Mouse (Mus musculus) heart, adult 2 months (tissue): Measurements from ENCODE around the gene Gigyf1. TPM values are rescaled to one million over a fixed set of nuclear protein-coding genes. Genes with fewer than 3 reads are reported as not detected.

ENCODE experiments used
- DNase-seq, 2 experiments: peaks; one replicate each; pipeline ENCODE4 v3.0.0; 2021
- H3K27ac ChIP-seq: fragments of 200-600 bp; 2 replicates; pipeline ENCODE4 v1.8.1; 2022
- H3K27me3 ChIP-seq: fragments of 200-500 bp; 2 replicates; pipeline ENCODE4 v1.6.1; 2012; ENCODE audit warnings: mild to moderate bottlenecking, low read length, inconsistent platforms, mixed read lengths; ENCODE audit not compliant: control insufficient read depth, insufficient read depth
- H3K36me3 ChIP-seq: fragments of 200-500 bp; 2 replicates; pipeline ENCODE4 v1.6.1; 2012; ENCODE audit warnings: low read length, inconsistent platforms; ENCODE audit not compliant: control insufficient read depth, insufficient read depth
- H3K4me1 ChIP-seq: fragments of 200-500 bp; 2 replicates; pipeline ENCODE4 v1.6.1; 2011; ENCODE audit warnings: low read length; ENCODE audit not compliant: control insufficient read depth, insufficient read depth
- H3K4me3 ChIP-seq: fragments of 200-600 bp; 2 replicates; pipeline ENCODE4 v1.8.1; 2022
- H3K79me2 ChIP-seq: fragments of 200-500 bp; replicated peaks from 2 replicates; pipeline ENCODE4 v1.6.1; 2012; ENCODE audit warnings: mild to moderate bottlenecking, inconsistent platforms, low read length, moderate library complexity, mixed read lengths; ENCODE audit not compliant: control insufficient read depth, insufficient read depth
- H3K9ac ChIP-seq: fragments of 200-500 bp; 2 replicates; pipeline ENCODE4 v1.6.1; 2012; ENCODE audit warnings: low read depth, mild to moderate bottlenecking, control low read depth, inconsistent platforms, low read length, mixed read lengths
- CTCF ChIP-seq: fragments of 200-600 bp; IDR thresholded peaks from 2 replicates; pipeline ENCODE4 v1.8.1; 2022; ENCODE audit warnings: antibody characterized with exemption, mild to moderate bottlenecking, moderate library complexity
- EP300 ChIP-seq: fragments of 200-500 bp; IDR thresholded peaks from 2 replicates; pipeline ENCODE4 v1.6.1; 2011; ENCODE audit warnings: low read depth, low read length, control low read depth; ENCODE audit not compliant: insufficient read depth
- POLR2A ChIP-seq: fragments of 200-500 bp; IDR thresholded peaks from 2 replicates; pipeline ENCODE4 v1.6.1; 2011; ENCODE audit warnings: mild to moderate bottlenecking, low read depth, low read length, control low read depth; ENCODE audit not compliant: insufficient read depth
- WGBS: fragments of 180-500 bp; shearing (Covaris S2); methylation state at CpG from one replicate; pipeline ENCODE4 v1.1.7; 2018; 5-methylcytosine and 5-hydroxymethylcytosine counted together
- intact Hi-C: fragments of 180-260 bp; cut with DNase I; formaldehyde crosslinking; loops from one replicate; pipeline ENCODE4 v1.15.1; 2025
- polyA plus RNA-seq: library from polyadenylated mRNA; depleted of rRNA; stranded (reverse); fragments of >200 nt; gene quantifications from 2 replicates; pipeline ENCODE4 v1.2.3, GENCODE M21; 2012
- total RNA-seq, 2 experiments: library from RNA; stranded (reverse); gene quantifications; 2 replicates each; pipeline ENCODE4 v1.2.3; 2021

Gigyf1 gene
- total and polyA plus RNA-seq, 3 experiments, result 21.0 to 29.1 (median 24.4) TPM

- 51% methylated on average over 3 of the region's 3 CpGs for WGBS
- H3K4me3 ChIP-seq, result no peak overlapping the region
- TF ChIP-seq CTCF, result no peak
- no peak for TF ChIP-seq EP300
- no peak for TF ChIP-seq POLR2A
- intact Hi-C loops, result loop anchor here (5.0 kb wide), 2 partner anchors 141 to 236 kb away; partner anchors contain the start of gene Tsc22d4
- peaks cover 18% of the 10 kb centered on the region for H3K4me1 ChIP-seq
- H3K27me3 ChIP-seq, result no peaks in the 10 kb centered on the region
- peaks cover 13% of the 10 kb centered on the region for H3K79me2 ChIP-seq
- no peak overlapping the region for H3K27ac ChIP-seq
- no peaks in the 10 kb centered on the region for H3K36me3 ChIP-seq
- no peak overlapping the region; the same call in 1 of the 2 replicates for H3K9ac ChIP-seq
- DNase-seq, result no peak
Observed at GRCm38 (mm10) chr5:137511706-137512105, 6.6 kb upstream of the Gigyf1 start.

DNA sequence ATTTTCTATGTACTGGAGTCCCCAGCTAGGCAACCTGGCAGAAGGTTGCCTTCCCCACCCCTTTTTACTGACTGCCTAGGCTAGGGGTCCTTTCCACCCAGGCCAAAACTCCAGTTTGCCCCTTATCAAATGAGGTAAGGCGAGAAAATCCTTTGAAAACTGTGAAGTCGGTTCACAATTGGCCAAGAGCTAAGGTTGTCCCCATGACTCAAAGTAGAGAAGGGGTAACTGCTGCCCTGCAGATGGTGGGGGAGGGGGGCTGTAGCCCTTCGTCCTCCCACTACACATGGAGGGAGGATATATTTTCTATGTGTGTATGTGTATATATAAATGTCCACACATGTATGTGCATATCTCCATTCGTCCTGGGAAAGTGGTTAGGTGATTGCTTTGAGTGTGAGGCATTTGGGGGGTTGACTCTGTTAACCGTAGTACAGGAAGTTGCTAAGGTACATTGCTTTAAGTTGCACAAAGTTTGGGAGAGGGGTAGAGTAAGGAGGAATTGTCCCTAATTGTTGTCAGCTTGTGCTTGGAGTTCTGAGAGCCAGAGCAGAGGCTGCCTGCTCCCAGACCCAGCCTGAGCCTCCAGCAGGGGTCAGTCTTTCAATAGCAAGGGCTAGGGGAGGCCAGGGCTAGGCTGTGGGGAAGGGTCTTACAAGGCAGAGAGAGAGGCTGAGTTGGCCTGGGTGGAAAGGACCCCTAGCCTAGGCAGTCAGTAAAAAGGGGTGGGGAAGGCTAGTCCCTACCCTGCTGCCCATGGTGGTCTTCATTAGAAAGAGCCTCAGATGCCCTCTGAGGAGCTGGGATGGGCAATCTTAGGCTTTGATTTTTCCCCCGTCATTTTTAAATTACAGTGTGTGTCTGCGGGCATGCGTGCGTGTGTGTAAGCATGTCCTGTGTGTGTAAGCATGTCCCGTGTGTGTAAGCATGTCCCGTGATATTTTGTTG is 5.2 kb upstream of the Gigyf1 start:
- whole genome bisulfite sequencing, result 65% methylated on average over 11 of the region's 11 CpGs
- intact Hi-C loops, result loop anchor here (5.0 kb wide), 2 partner anchors 139 to 234 kb away; partner anchors contain the start of gene Tsc22d4
- Histone ChIP-seq H3K4me3 (no peak overlapping the region), H3K27me3 (no peaks in the 10 kb centered on the region), H3K36me3 (no peaks in the 10 kb centered on the region), H3K9ac (peak overlapping the region; percentile 21; the same call in 1 of the 2 replicates), H3K4me1 (peaks cover 18% of the 10 kb centered on the region), H3K79me2 (peaks cover 13% of the 10 kb centered on the region), H3K27ac (no peak overlapping the region)
- peak in 1 of 2 experiments; percentile 49 for DNase-seq
- TF ChIP-seq CTCF, result peak; percentile 73
- TF ChIP-seq POLR2A, result no peak

DNA sequence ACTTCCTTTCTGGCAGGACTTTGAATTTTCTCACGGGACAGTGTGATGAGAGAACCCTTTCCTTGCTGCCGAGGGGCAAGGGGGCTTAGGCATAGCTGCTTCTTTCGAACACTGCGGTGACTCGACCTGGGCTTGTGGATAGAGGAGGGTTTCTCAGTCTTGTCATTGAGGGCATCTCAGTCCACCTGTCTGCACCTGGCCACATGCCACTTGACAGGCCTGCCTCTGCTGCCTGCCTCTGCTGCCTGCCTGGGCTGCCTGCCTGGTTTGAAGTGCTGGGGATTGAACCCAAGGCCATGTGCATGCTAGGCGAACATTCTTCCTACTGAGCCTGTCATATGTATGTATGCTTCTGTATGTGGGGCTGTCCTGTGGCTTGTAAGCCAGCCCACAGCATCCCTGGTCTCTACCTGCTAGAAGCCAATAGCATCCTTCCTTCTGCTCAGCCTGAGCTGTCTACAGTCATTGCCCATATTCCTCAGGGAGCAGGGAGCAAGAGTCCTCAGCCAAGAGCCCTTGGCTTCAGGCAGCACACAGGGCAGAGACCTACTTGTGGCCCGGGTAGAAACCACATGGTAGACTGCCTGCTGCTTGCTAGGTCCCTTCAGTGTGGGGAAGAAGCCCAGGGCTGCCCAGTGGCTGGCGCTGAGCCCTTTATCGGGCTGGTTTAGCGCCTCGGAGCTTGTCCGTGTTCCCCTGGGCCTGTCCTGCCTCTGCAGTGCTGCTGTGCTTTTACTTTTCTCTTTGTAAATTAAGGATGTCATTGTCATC is 4.2 kb upstream of the Gigyf1 start:
- intact Hi-C loops, result loop anchor here (5.0 kb wide), 2 partner anchors 138 to 233 kb away; partner anchors contain the start of gene Tsc22d4
- H3K36me3 ChIP-seq, result no peaks in the 10 kb centered on the region
- TF ChIP-seq EP300 (no peak), POLR2A (no peak), CTCF (no peak)
- H3K27ac ChIP-seq, result no peak overlapping the region
- 49% methylated on average over 12 of the region's 12 CpGs for WGBS
- H3K4me1 ChIP-seq, result peaks cover 18% of the 10 kb centered on the region
- no peaks in the 10 kb centered on the region for H3K27me3 ChIP-seq
- H3K4me3 ChIP-seq, result no peak overlapping the region
- DNase-seq, result peak in 1 of 2 experiments; percentile 20
- H3K9ac ChIP-seq, result no peak overlapping the region
- H3K79me2 ChIP-seq, result peaks cover 13% of the 10 kb centered on the region

- 61% methylated on average over 3 of the region's 3 CpGs for WGBS
- H3K4me1 ChIP-seq, result peaks cover 15% of the 10 kb centered on the region
- no peak for DNase-seq
- TF ChIP-seq CTCF (no peak), POLR2A (no peak), EP300 (no peak)
- no peaks in the 10 kb centered on the region for H3K27me3 ChIP-seq
- intact Hi-C loops, result loop anchor here (5.0 kb wide), 2 partner anchors 137 to 232 kb away; partner anchors contain the start of gene Tsc22d4
- H3K4me3 ChIP-seq, result no peak overlapping the region
- H3K36me3 ChIP-seq, result no peaks in the 10 kb centered on the region
- no peak overlapping the region for H3K9ac ChIP-seq
- H3K79me2 ChIP-seq, result peaks cover 13% of the 10 kb centered on the region
- no peak overlapping the region for H3K27ac ChIP-seq
Observed at GRCm38 (mm10) chr5:137514811-137515210, 3.5 kb upstream of the Gigyf1 start.

DNA sequence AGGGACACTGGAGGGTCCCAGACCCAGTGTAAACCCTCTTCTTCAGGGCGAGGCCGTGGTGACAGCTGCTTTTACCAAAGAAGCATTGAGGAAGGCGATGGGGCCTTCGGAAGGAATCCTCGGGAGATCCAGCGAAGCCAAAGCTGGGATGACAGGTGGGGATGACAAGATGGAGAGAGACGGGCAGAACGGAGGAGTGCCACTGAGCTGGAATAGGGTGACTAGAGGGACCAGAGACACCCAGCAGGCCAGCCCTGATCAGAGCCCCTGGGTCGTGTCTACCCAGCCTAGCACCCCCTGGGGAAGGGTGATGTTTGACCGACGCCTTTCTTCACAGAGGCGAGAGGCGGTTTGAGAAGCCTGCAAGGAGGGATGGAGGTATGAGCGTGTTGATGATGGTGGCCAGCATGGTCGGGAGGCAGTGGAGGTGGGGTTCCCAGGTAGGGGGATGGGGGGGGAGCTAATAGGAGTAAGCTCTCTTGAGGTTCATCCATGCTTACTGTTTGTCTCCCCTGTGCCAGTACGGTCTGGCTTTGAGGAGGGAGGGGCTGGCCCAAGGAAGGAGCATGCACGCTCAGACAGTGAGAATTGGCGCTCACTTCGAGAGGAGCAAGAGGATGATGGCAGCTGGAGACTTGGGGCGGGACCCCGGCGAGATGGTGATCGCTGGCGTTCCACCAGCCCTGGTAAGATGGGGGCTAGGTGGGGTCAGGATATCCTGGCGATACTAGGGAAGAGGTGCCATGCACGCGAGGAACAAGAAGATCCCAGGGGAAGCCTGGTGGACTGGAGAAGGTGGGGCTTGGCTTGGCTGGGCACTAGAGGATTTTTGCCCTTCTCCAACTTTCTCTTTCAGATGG is 1.6 kb downstream of the Gigyf1 start:
- Histone ChIP-seq H3K4me3 (no peak overlapping the region), H3K27ac (no peak overlapping the region), H3K79me2 (no peaks in the 10 kb centered on the region; the same call in 1 of the 2 replicates), H3K27me3 (no peaks in the 10 kb centered on the region), H3K9ac (no peak overlapping the region), H3K36me3 (no peaks in the 10 kb centered on the region), H3K4me1 (peaks cover under 1% of the 10 kb centered on the region; the same call in 1 of the 2 replicates)
- 84% methylated on average over 27 of the region's 27 CpGs for WGBS
- intact Hi-C loops, result no loop called here
- no peak for DNase-seq
- no peak for TF ChIP-seq POLR2A
- no peak for TF ChIP-seq CTCF
- TF ChIP-seq EP300, result no peak
